Mouse (Mus musculus) cerebellum, adult 2 months (tissue): ENCODE results near the gene Slc15a4. TPM values are rescaled to one million over a fixed set of nuclear protein-coding genes. Genes with fewer than 3 reads are reported as not detected.

Experiments used
- DNase-seq, 2 experiments: peaks; one replicate each; pipeline ENCODE4 v3.0.0; 2021
- H3K27ac ChIP-seq: fragments of 200-500 bp; 2 replicates; pipeline ENCODE4 v1.5.1; 2012; ENCODE audit warnings: low read length, control low read depth, inconsistent platforms; ENCODE audit not compliant: insufficient read depth
- H3K27me3 ChIP-seq: fragments of 200-500 bp; 2 replicates; pipeline ENCODE4 v1.6.1; 2012; ENCODE audit warnings: inconsistent platforms, mild to moderate bottlenecking, low read length, moderate library complexity; ENCODE audit not compliant: control insufficient read depth, insufficient read depth
- H3K4me1 ChIP-seq: fragments of 200-500 bp; 2 replicates; pipeline ENCODE4 v1.6.1; 2011; ENCODE audit warnings: low read length; ENCODE audit not compliant: control insufficient read depth, insufficient read depth
- H3K4me3 ChIP-seq: fragments of 200-500 bp; replicated peaks from 2 replicates; pipeline ENCODE3; 2011; ENCODE audit warnings: mild to moderate bottlenecking, low read depth, low read length, control low read depth; ENCODE audit not compliant: insufficient read depth
- CTCF ChIP-seq: fragments of 200-500 bp; IDR thresholded peaks from 2 replicates; pipeline ENCODE4 v1.5.1; 2011; ENCODE audit warnings: low read depth, mild to moderate bottlenecking, control low read depth, low read length, moderate library complexity, borderline replicate concordance; ENCODE audit not compliant: insufficient read depth
- POLR2A ChIP-seq: fragments of 200-500 bp; IDR thresholded peaks from 2 replicates; pipeline ENCODE4 v1.6.1; 2011; ENCODE audit warnings: low read length, control low read depth, borderline replicate concordance; ENCODE audit not compliant: insufficient read depth
- whole genome bisulfite sequencing: fragments of 180-500 bp; shearing (Covaris S2); methylation state at CpG from one replicate; pipeline ENCODE4 v1.1.7; 2018; 5-methylcytosine and 5-hydroxymethylcytosine counted together
- polyA plus RNA-seq: library from polyadenylated mRNA; depleted of rRNA; stranded (reverse); fragments of >200 nt; gene quantifications from 2 replicates; pipeline ENCODE4 v1.2.3, GENCODE M21; 2012

The Slc15a4 gene
- polyA plus RNA-seq, 1 experiment = 24.9 TPM

GRCm38 (mm10) chr5:127649077-127649476 is 16.4 kb upstream of the Slc15a4 start:
- Histone ChIP-seq H3K27ac (no peak overlapping the region), H3K27me3 (no peaks in the 10 kb centered on the region), H3K4me3 (no peak overlapping the region), H3K4me1 (no peaks in the 10 kb centered on the region)
- TF ChIP-seq POLR2A (no peak), CTCF (peak; percentile 55; the same call in 1 of the 2 replicates)
- DNase-seq = peak; percentile 7 to 30

DNA sequence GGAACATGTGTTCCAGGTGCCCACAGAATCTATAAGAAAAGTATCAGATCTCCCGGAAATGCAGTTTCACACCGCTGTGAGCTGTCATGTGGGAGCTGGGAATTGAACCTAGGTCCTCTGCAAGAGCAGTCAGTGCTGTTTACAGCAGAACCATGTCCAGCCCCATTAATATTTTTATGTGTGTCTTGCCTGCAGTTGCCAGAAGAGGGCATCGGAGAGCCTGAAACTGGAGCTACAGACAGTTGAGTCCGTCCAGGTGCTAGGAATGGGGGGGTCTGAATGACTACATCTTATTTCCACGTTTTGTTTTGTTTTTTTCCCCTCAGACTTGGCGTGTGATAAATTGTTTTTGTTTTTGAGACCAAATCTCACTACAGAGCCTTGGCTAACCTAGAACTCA is 15.3 kb upstream of the Slc15a4 start:
- H3K4me1 ChIP-seq = no peaks in the 10 kb centered on the region
- H3K4me3 ChIP-seq = no peak overlapping the region
- peak in 1 of 2 experiments; percentile 18 for DNase-seq
- H3K27me3 ChIP-seq = no peaks in the 10 kb centered on the region
- TF ChIP-seq CTCF (peak; percentile 30; the same call in 1 of the 2 replicates), POLR2A (no peak)
- WGBS = 67% methylated on average over 6 of the region's 6 CpGs
- H3K27ac ChIP-seq = no peak overlapping the region

DNA sequence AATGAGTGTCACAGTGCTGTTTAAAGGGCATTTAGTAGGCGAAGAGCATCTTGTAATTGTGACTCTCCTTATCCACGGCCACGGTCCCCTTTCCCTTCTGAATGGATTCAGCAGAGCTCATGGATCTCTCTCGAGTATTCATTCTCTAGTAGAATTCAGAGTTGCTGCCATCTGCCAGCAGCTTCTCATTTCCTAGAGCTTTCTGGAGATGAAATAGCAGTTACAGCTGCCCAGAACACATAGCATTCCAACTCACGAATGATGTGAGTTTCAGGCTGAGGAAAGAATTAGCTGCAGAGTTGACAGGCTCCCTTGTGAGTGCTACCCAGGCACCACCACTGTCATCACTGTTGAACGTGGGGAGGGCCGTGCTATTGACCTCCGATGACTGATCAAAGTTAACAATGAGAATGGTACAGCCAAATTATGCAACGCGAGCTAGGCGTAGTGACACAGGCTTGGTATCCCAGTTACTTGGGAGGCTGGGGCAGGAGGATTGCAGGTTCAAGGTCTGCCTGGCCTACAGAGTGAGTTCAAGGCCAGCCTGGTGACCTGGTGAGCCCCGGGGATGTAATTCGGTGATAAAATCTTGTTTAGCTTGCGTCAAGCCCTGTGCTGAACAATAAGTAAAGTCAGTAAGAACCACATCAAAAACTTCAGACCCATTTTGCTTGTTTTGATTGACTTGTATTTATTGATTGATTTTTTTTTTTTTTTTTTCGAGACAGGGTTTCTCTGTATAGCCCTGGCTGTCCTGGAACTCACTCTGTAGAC is 8.7 kb upstream of the Slc15a4 start:
- no peaks in the 10 kb centered on the region for H3K4me1 ChIP-seq
- no peak for DNase-seq
- H3K27me3 ChIP-seq = no peaks in the 10 kb centered on the region
- H3K4me3 ChIP-seq = no peak overlapping the region
- H3K27ac ChIP-seq = no peak overlapping the region
- 90% methylated on average over 15 of the region's 15 CpGs for WGBS
- no peak for TF ChIP-seq POLR2A
- no peak for TF ChIP-seq CTCF

GRCm38 (mm10) chr5:127640359-127640758 is 7.7 kb upstream of the Slc15a4 start:
- no peak overlapping the region for H3K27ac ChIP-seq
- no peaks in the 10 kb centered on the region for H3K27me3 ChIP-seq
- DNase-seq = no peak
- WGBS = 94% methylated on average over 3 of the region's 3 CpGs
- H3K4me3 ChIP-seq = no peak overlapping the region
- no peaks in the 10 kb centered on the region for H3K4me1 ChIP-seq
- TF ChIP-seq CTCF = peak; percentile 32; the same call in 1 of the 2 replicates
- no peak for TF ChIP-seq POLR2A

- Histone ChIP-seq H3K27me3 (no peaks in the 10 kb centered on the region), H3K4me3 (no peak overlapping the region), H3K27ac (no peak overlapping the region), H3K4me1 (no peaks in the 10 kb centered on the region)
- WGBS = 94% methylated on average over 13 of the region's 13 CpGs
- TF ChIP-seq POLR2A = no peak
- DNase-seq = no peak
Measured at GRCm38 (mm10) chr5:127639635-127640034, 6.9 kb upstream of the Slc15a4 start.

DNA sequence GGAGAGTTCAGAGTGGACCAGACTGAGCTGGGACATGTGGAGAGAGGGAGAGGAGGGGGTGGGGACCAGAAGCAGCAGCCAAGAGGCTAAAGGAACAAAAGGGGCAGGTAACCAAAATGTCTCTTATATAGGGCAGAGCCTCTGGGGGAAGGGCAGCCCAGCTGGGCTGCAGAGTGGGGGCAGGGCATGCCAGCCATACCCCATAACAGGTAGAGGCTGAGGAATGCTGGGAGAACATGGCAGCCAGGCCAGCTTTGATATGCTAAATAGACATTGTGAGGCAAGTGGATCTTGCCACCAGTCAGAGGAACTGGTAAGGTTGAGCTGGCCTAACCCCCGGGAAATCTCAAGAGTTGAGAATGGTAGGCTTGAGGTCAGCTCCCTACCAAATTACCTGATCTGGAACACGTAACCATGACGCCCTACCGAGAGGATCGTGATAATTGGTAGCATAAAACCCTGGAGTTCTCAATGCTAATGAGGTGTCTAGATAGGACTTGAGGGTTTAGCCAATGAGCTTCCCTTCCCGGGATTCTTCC is 6.4 kb upstream of the Slc15a4 start:
- no peak for TF ChIP-seq POLR2A
- no peak for TF ChIP-seq CTCF
- no peak for DNase-seq
- Histone ChIP-seq H3K4me1 (no peaks in the 10 kb centered on the region), H3K27ac (no peak overlapping the region), H3K27me3 (no peaks in the 10 kb centered on the region), H3K4me3 (no peak overlapping the region)
- WGBS = 82% methylated on average over 6 of the region's 6 CpGs

GRCm38 (mm10) chr5:127638177-127638576 is 5.5 kb upstream of the Slc15a4 start:
- no peak for TF ChIP-seq CTCF
- TF ChIP-seq POLR2A = no peak
- Histone ChIP-seq H3K27me3 (no peaks in the 10 kb centered on the region), H3K4me1 (peaks cover 2% of the 10 kb centered on the region; the same call in 1 of the 2 replicates), H3K4me3 (no peak overlapping the region), H3K27ac (no peak overlapping the region)
- WGBS = 89% methylated on average over 2 of the region's 2 CpGs
- no peak for DNase-seq

- WGBS = 58% methylated on average over 4 of the region's 4 CpGs
- peaks cover 3% of the 10 kb centered on the region; the same call in 1 of the 2 replicates for H3K4me1 ChIP-seq
- H3K27me3 ChIP-seq = no peaks in the 10 kb centered on the region
- H3K4me3 ChIP-seq = no peak overlapping the region
- no peak for TF ChIP-seq CTCF
- TF ChIP-seq POLR2A = no peak
- no peak for DNase-seq
- no peak overlapping the region for H3K27ac ChIP-seq
Measured at GRCm38 (mm10) chr5:127637622-127638021, 4.9 kb upstream of the Slc15a4 start.
